Mouse (Mus musculus) intestine, embryonic 16.5 days (tissue): ENCODE measurements around the gene Ndufs4. TPM values are rescaled to one million over a fixed set of nuclear protein-coding genes. Genes with fewer than 3 reads are reported as not detected.

Experiments
- ATAC-seq: fragments of 200-750 bp; cut with Nextera tagmentation; 2 replicates; pipeline ENCODE4 v1.8.0; 2017; ENCODE audit warnings: moderate TSS enrichment, moderate library complexity
- H3K27ac ChIP-seq: fragments of 300-500 bp; sonication (generic); 2 replicates; pipeline ENCODE4 v1.5.1; 2014; ENCODE audit warnings: mild to moderate bottlenecking, low read length
- H3K27me3 ChIP-seq: fragments of 300-500 bp; sonication (generic); replicated peaks from 2 replicates; pipeline ENCODE4 v1.6.1; 2014; ENCODE audit warnings: low read length, control low read depth, mixed read lengths; ENCODE audit not compliant: control insufficient read depth, insufficient read depth
- H3K36me3 ChIP-seq: fragments of 300-500 bp; sonication (generic); 2 replicates; pipeline ENCODE4 v1.6.1; 2014; ENCODE audit warnings: low read length, control low read depth; ENCODE audit not compliant: control insufficient read depth, insufficient read depth
- H3K4me1 ChIP-seq: fragments of 300-500 bp; sonication (generic); 2 replicates; pipeline ENCODE4 v1.6.1; 2014; ENCODE audit warnings: low read length, control low read depth, mixed read lengths; ENCODE audit not compliant: control insufficient read depth, insufficient read depth
- H3K4me2 ChIP-seq: fragments of 300-500 bp; sonication (generic); 2 replicates; pipeline ENCODE4 v1.6.1; 2014; ENCODE audit warnings: low read depth, low read length, control low read depth
- H3K4me3 ChIP-seq: fragments of 300-500 bp; sonication (generic); 2 replicates; pipeline ENCODE4 v1.5.1; 2014; ENCODE audit warnings: mild to moderate bottlenecking, low read length
- H3K9ac ChIP-seq: fragments of 300-500 bp; sonication (generic); 2 replicates; pipeline ENCODE4 v1.6.1; 2014; ENCODE audit warnings: low read depth, low read length
- H3K9me3 ChIP-seq: fragments of 300-500 bp; sonication (generic); 2 replicates; pipeline ENCODE4 v1.6.1; 2016; ENCODE audit warnings: low read length, control low read depth; ENCODE audit not compliant: control insufficient read depth
- WGBS: fragments of 180-500 bp; shearing (Covaris S2); extraction: QIAGEN DNeasy Blood & Tissue Kit; methylation state at CpG from one replicate; pipeline ENCODE4 v1.1.7; 2014; 5-methylcytosine and 5-hydroxymethylcytosine counted together
- polyA plus RNA-seq: library from polyadenylated mRNA; unstranded; fragments of >200 nt; fragmentation: Nextera tagmentation; extraction: Ambion mirVana; gene quantifications from 2 replicates; pipeline ENCODE4 v1.2.1, GENCODE M21; 2015

Gene Ndufs4
- polyA plus RNA-seq, 1 experiment from 2014 or later: 322 TPM

DNA sequence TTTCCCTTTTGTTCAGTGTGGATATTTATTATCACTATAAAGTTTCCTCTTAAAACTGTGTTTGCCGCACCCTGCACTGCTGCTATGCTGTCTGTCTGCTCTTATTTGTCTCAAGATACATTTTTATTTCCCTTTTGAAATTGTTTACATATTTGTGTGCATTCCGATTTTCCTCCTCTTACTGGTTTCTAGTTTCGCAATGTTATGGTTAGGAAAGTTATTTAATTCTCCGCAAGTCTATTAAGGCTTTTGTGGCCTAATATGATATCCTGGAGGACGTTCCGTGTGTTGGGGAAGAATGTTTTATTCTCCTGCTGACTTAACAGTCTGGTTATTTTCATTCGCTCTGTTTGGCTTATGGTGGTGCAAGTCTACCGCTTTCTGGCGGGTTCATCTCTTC is 120.3 kb downstream of the Ndufs4 start:
- WGBS: 75% methylated on average over 9 of the region's 9 CpGs
- no peaks in the 10 kb centered on the region for H3K9me3 ChIP-seq
- H3K36me3 ChIP-seq: no peaks in the 10 kb centered on the region
- no peak overlapping the region for H3K9ac ChIP-seq
- H3K27ac ChIP-seq: no peak overlapping the region
- H3K4me2 ChIP-seq: no peak overlapping the region
- H3K4me3 ChIP-seq: no peak overlapping the region
- H3K27me3 ChIP-seq: no peaks in the 10 kb centered on the region
- no peak for ATAC-seq
- H3K4me1 ChIP-seq: 0 out of 2 replicates have a peak, but pooled peaks cover 4% of the 10 kb centered on the region

DNA sequence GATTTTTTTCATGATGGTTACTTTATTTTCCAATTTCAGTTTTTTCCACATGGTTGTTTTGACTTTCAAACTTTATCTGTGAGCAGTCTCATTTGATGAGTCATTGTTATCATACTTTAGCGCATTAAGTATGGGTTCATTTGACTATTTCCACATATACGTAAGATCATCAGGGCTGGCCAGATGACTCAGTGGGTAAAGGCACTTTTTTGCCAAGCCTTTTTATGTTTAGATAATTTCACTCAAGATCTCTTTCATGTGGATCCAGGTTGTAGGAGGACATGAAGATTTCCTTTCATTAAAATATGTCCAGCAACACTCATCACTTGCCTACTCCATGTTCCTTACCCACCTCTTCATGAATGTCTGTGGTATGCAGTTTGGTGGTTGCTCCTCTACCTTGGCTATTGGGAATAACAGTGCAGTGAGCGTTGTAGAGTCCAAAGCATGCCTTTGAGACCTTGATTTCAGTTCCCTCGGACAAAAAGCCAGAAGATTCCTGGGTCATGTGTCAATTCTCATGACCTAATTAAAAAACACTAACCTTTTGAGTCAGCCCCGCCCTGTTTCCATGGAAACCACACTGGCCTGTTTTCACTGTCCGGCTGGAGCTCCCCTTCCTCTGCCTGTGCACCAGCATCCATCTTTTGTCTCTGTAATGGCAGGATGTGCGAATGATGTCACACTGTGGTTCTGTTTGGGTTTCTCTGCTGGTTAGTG is 127.4 kb downstream of the Ndufs4 start:
- Histone ChIP-seq H3K9ac (no peak overlapping the region), H3K27ac (no peak overlapping the region), H3K36me3 (no peaks in the 10 kb centered on the region), H3K27me3 (no peaks in the 10 kb centered on the region), H3K4me2 (no peak overlapping the region), H3K4me3 (no peak overlapping the region), H3K4me1 (no peaks in the 10 kb centered on the region), H3K9me3 (no peaks in the 10 kb centered on the region)
- 72% methylated on average over 7 of the region's 7 CpGs for WGBS
- ATAC-seq: no peak

GRCm38 (mm10) chr13:114254697-114255096 is 133.4 kb downstream of the Ndufs4 start:
- Histone ChIP-seq H3K36me3 (no peaks in the 10 kb centered on the region), H3K9ac (no peak overlapping the region), H3K27ac (no peak overlapping the region), H3K4me3 (no peak overlapping the region), H3K4me1 (no peaks in the 10 kb centered on the region), H3K4me2 (no peak overlapping the region), H3K9me3 (no peaks in the 10 kb centered on the region), H3K27me3 (no peaks in the 10 kb centered on the region)
- WGBS: 87% methylated on average over 10 of the region's 10 CpGs
- no peak for ATAC-seq

Other genes starting within 250 kb of the Ndufs4 start
- 4.3 and 10.8 TPM in 2 replicates for gene Fst, start 70.7 kb upstream of the Ndufs4 start, polyA plus RNA-seq